21 mouse cellular contexts compared by ENCODE assay signal in genomic region chr2:166870899-166871298, GRCm38 (mm10). TPM values are rescaled to one million over a fixed set of nuclear protein-coding genes. Genes with fewer than 3 reads are reported as not detected.
A peak's percentile ranks its signal among the peaks of the same experiment; 100 is the strongest.
DNase-seq lines count a peak whose midpoint lies in the region; ATAC-seq and TF ChIP-seq lines count a peak whose summit lies in the region.
"Had no signal": no experiment of that assay in that cellular context is flagged by ENCODE, and none has a peak within 500 bp of the region (broad histone marks: within the 10 kb centered on the region; RNA-seq: fewer than 3 reads in every experiment).

No protein-coding gene starts in this region.

- 52% methylated on average over 10 of the region's 10 CpGs for WGBS in heart, embryonic 12.5 days
- WGBS in liver, adult 2 months = 62% methylated on average over 10 of the region's 10 CpGs
- 50% methylated on average over 10 of the region's 10 CpGs for WGBS in liver, embryonic 12.5 days (ENCODE audit: insufficient replicate concordance)

- H3K36me3 ChIP-seq in heart, embryonic 12.5 days = peaks cover 94% of the 10 kb centered on the region
- H3K36me3 ChIP-seq in liver, adult 2 months (ENCODE audit: control insufficient read depth, insufficient read depth, low read length) = peaks cover 33% of the 10 kb centered on the region
- H3K36me3 ChIP-seq in liver, embryonic 12.5 days = peaks cover 100% of the 10 kb centered on the region

- no peak for TF ChIP-seq POLR2A in liver, adult 2 months (IDR thresholded peaks at IDR 0.05; ENCODE audit: extremely low read depth, insufficient read depth, low read length)

- H3K4me3 ChIP-seq in heart, embryonic 12.5 days = no peak overlapping the region
- no peak overlapping the region for H3K4me3 ChIP-seq in liver, adult 2 months (ENCODE audit: insufficient read depth, low read depth, low read length)
- no peak overlapping the region for H3K4me3 ChIP-seq in liver, embryonic 12.5 days
- H3K4me3 ChIP-seq: embryonic facial prominence, embryonic 13.5 days; forebrain, embryonic 10.5 days; forebrain, embryonic 15.5 days; heart, embryonic 10.5 days had no signal

- H3K27me3 ChIP-seq in heart, embryonic 12.5 days (replicated peaks) = no peaks in the 10 kb centered on the region
- H3K27me3 ChIP-seq in liver, adult 2 months (ENCODE audit: control insufficient read depth, insufficient read depth, low read length) = no peaks in the 10 kb centered on the region
- H3K27me3 ChIP-seq in liver, embryonic 12.5 days (replicated peaks) = no peaks in the 10 kb centered on the region
- H3K27me3 ChIP-seq: embryonic facial prominence, embryonic 13.5 days; forebrain, embryonic 15.5 days; Patski had no signal

- intact Hi-C loops in heart, postnatal 25 days (cut with DNase I) = no loop called here
- intact Hi-C loops in left cerebral cortex, postnatal 25 days (cut with DNase I) = no loop called here

- DNase-seq in heart, postnatal 25 days (ENCODE audit: low spot score) = no peak
- no peak for DNase-seq in liver, adult 2 months (ENCODE audit: extremely low read depth, low read depth, low spot score)
- no peak for DNase-seq in liver
- DNase-seq in cerebellum, postnatal 36 days = no peak
- DNase-seq in left cerebral cortex, postnatal 25 days (ENCODE audit: low spot score in 2 of 2) = no peak
- DNase-seq: adrenal gland, postnatal 10 days; cerebellum, adult 11 months; cerebellum, adult 9-10 months; gastrocnemius, postnatal 25 days; midbrain, embryonic 14.5 days had no signal

- ATAC-seq in heart, embryonic 12.5 days (ENCODE audit: insufficient number of reproducible peaks, low FRiP score) = no peak
- ATAC-seq in liver, embryonic 12.5 days = peak; percentile 77
- 0 out of 2 replicates have a peak, but pooled peaks have one; percentile 52 for ATAC-seq in megakaryocyte-erythroid progenitor cell, adult 5-6 weeks (replicated peaks; ENCODE audit: low FRiP score, low TSS enrichment, poor library complexity, severe bottlenecking)
- ATAC-seq: forebrain, embryonic 15.5 days; lung, postnatal 0 days; Patski had no signal

- H3K4me2 ChIP-seq in heart, embryonic 12.5 days = no peak overlapping the region
- no peak overlapping the region for H3K4me2 ChIP-seq in liver, embryonic 12.5 days
- H3K4me2 ChIP-seq: embryonic facial prominence, embryonic 13.5 days; forebrain, embryonic 15.5 days; hindbrain, embryonic 14.5 days had no signal

- TF ChIP-seq CTCF in liver, adult 2 months (IDR thresholded peaks at IDR 0.05; ENCODE audit: low read depth, low read length) = no peak

- H3K79me2 ChIP-seq in liver, adult 2 months (ENCODE audit: control insufficient read depth, insufficient read depth, low read length) = no peaks in the 10 kb centered on the region

- H3K27ac ChIP-seq in heart, embryonic 12.5 days (ENCODE audit: poor library complexity, severe bottlenecking) = 0 out of 2 replicates have a peak overlapping the region, but pooled peaks have one; percentile 10
- peak overlapping the region; percentile 16; the same call in 1 of the 2 replicates for H3K27ac ChIP-seq in liver, adult 2 months (replicated peaks; ENCODE audit: insufficient read depth, low read depth, low read length)
- H3K27ac ChIP-seq in liver, embryonic 12.5 days = no peak overlapping the region
- H3K27ac ChIP-seq: embryonic facial prominence, embryonic 13.5 days; forebrain, embryonic 10.5 days; forebrain, embryonic 15.5 days; heart, embryonic 10.5 days; hindbrain, embryonic 14.5 days; macrophage had no signal

- H3K4me1 ChIP-seq in heart, embryonic 12.5 days (replicated peaks) = peaks cover 21% of the 10 kb centered on the region
- peaks cover 12% of the 10 kb centered on the region for H3K4me1 ChIP-seq in liver, adult 2 months (ENCODE audit: control insufficient read depth, insufficient read depth, low read length)
- peaks cover 10% of the 10 kb centered on the region for H3K4me1 ChIP-seq in liver, embryonic 12.5 days
- H3K4me1 ChIP-seq: forebrain, embryonic 10.5 days; forebrain, embryonic 15.5 days had no signal

- no peak overlapping the region for H3K9ac ChIP-seq in heart, embryonic 12.5 days
- no peak overlapping the region for H3K9ac ChIP-seq in liver, adult 2 months (ENCODE audit: low read depth, low read length)
- no peak overlapping the region for H3K9ac ChIP-seq in liver, embryonic 12.5 days
- H3K9ac ChIP-seq: embryonic facial prominence, embryonic 13.5 days; forebrain, embryonic 15.5 days; hindbrain, embryonic 14.5 days had no signal

- no peaks in the 10 kb centered on the region for H3K9me3 ChIP-seq in heart, embryonic 12.5 days (replicated peaks)
- H3K9me3 ChIP-seq in liver, embryonic 12.5 days (replicated peaks) = no peaks in the 10 kb centered on the region
- H3K9me3 ChIP-seq: embryonic facial prominence, embryonic 13.5 days; forebrain, embryonic 10.5 days; forebrain, embryonic 15.5 days; heart, embryonic 10.5 days had no signal

RNA-seq across cellular contexts. Expression of gene Cse1l, which starts 34.9 kb away (rescaled TPM):
- 123 and 131 TPM in 2 replicates for polyA plus RNA-seq in heart, embryonic 12.5 days (2016; fragmentation: Nextera tagmentation; extraction: Ambion mirVana)
- total RNA-seq in heart, postnatal 25 days (2021) = 10 to 100 TPM; 39.2 to 41.2 TPM
- 27.0 and 29.7 TPM in 2 replicates for total RNA-seq in liver, adult 2 months (2014; rRNA removed)
- polyA plus RNA-seq in liver, adult 2 months (2012; rRNA removed) = 8.3 and 10.7 TPM in 2 replicates
- 108 and 109 TPM in 2 replicates for polyA plus RNA-seq in liver, embryonic 12.5 days (2016; fragmentation: Nextera tagmentation; extraction: Ambion mirVana)
- 137 and 147 TPM in 2 replicates for total RNA-seq in megakaryocyte-erythroid progenitor cell, adult 5-6 weeks (2014; fragmentation: Nextera tagmentation)
- total RNA-seq in megakaryocyte-erythroid progenitor cell, adult 5-6 weeks (2017) = 146 and 222 TPM in 2 replicates
- total RNA-seq in left cerebral cortex, postnatal 25 days (2021) = 10 to 100 TPM; 56.0 to 58.7 TPM
